Mouse (Mus musculus) liver, adult 2 months (tissue): Measurements from ENCODE around the gene Borcs8.

Experiments
- CTCF ChIP-seq: fragments of 200-500 bp; IDR thresholded peaks from 2 replicates; pipeline ENCODE4 v1.5.1; 2011; ENCODE audit warnings: low read depth, low read length, control low read depth
- POLR2A ChIP-seq: fragments of 200-500 bp; IDR thresholded peaks from 2 replicates; pipeline ENCODE4 v1.6.1; 2011; ENCODE audit warnings: low read length, control low read depth; ENCODE audit not compliant: insufficient read depth; ENCODE audit errors: extremely low read depth

DNA sequence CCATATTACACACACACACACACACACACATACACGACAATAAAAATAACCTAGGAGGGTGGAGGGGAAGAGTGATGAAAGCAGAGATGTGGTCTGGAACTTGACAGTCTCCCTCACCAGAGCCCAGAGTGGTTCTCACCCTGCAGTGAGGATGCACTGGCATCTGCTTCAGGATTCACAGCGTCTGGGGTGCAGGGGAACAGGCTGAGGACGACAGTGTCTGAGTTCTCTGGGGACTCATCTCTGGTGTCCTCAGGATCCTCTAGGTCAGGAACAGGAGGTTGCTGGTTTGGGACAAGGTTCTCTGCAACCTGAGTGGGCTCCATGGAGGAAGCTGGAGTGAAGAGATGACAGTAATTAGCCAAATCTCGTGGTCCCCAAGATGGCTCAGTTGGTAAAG lies 1.4 kb upstream of the Borcs8 start:
- TF ChIP-seq CTCF (no peak), POLR2A (no peak)
